Mouse (Mus musculus) left cerebral cortex, postnatal 4 days (tissue): ENCODE measurements around the gene Slc30a5. TPM values are rescaled to one million over a fixed set of nuclear protein-coding genes. Genes with fewer than 3 reads are reported as not detected.
A peak's percentile ranks its signal among the peaks of the same experiment; 100 is the strongest.
"Not testable (repeated sequence)": the region's sequence is repeated elsewhere in the genome, so short reads cannot be mapped to it uniquely, and the experiment has no call there.

Experiments
- DNase-seq: peaks from one replicate; pipeline ENCODE4 v3.0.0-alpha.2; 2022
- intact Hi-C: fragments of 180-260 bp; cut with DNase I; formaldehyde crosslinking; loops from one replicate; pipeline ENCODE4 v1.15.1; 2025
- total RNA-seq, 2 experiments: library from RNA; stranded (reverse); gene quantifications; 2 replicates each; pipeline ENCODE4 v1.2.3; 2021

Slc30a5 gene
- total RNA-seq, 2 experiments from 2014 or later, result 35.6 to 39.2 TPM

GRCm38 (mm10) chr13:100843016-100843725 is 9.9 kb upstream of the Slc30a5 start:
- DNase-seq, result peak; percentile 62
- intact Hi-C loops, result no loop called here

GRCm38 (mm10) chr13:100841741-100842140 is 8.5 kb upstream of the Slc30a5 start:
- intact Hi-C loops, result no loop called here
- no peak for DNase-seq

- no peak for DNase-seq
- intact Hi-C loops, result no loop called here
These were observed 1.6 kb upstream of the Slc30a5 start for GRCm38 (mm10) chr13:100834777-100835176.

GRCm38 (mm10) chr13:100833640-100834002 is 394 bp upstream of the Slc30a5 start:
- no peak for DNase-seq
- intact Hi-C loops, result no loop called here

GRCm38 (mm10) chr13:100832188-100832587 is 1.0 kb downstream of the Slc30a5 start:
- intact Hi-C loops, result no loop called here
- DNase-seq, result no peak

GRCm38 (mm10) chr13:100831123-100831522 is 2.1 kb downstream of the Slc30a5 start:
- intact Hi-C loops, result no loop called here
- DNase-seq, result no peak

- no peak for DNase-seq
- intact Hi-C loops, result loop anchor here (10.0 kb wide), 1 partner anchor 201 kb away; no protein-coding TSS in a partner anchor
These were observed 7.4 kb downstream of the Slc30a5 start for GRCm38 (mm10) chr13:100825627-100826410.

- DNase-seq, result no peak
- intact Hi-C loops, result loop anchor here (10.0 kb wide), 1 partner anchor 200 kb away; no protein-coding TSS in a partner anchor
These were observed 8.3 kb downstream of the Slc30a5 start for GRCm38 (mm10) chr13:100824916-100825315.

- no peak for DNase-seq
- intact Hi-C loops, result loop anchor here (10.0 kb wide), 1 partner anchor 200 kb away; no protein-coding TSS in a partner anchor
These were observed 8.9 kb downstream of the Slc30a5 start for GRCm38 (mm10) chr13:100824306-100824705.

- intact Hi-C loops, result loop anchor here (10.0 kb wide), 1 partner anchor 199 kb away; no protein-coding TSS in a partner anchor
- no peak for DNase-seq
These were observed 9.4 kb downstream of the Slc30a5 start for GRCm38 (mm10) chr13:100823863-100824262.

GRCm38 (mm10) chr13:100814451-100814850 is 18.8 kb downstream of the Slc30a5 start:
- intact Hi-C loops, result no loop called here

GRCm38 (mm10) chr13:100805776-100806175 is 27.5 kb downstream of the Slc30a5 start:
- intact Hi-C loops, result no loop called here
- DNase-seq, result no peak

More at GRCm38 (mm10) chr13:100814451-100814850, 18.8 kb downstream of the Slc30a5 start:
- DNase-seq, result no peak

GRCm38 (mm10) chr13:100797171-100797570 is 36.1 kb downstream of the Slc30a5 start:
- DNase-seq, result no peak
- intact Hi-C loops, result no loop called here

- DNase-seq, result no peak
- intact Hi-C loops, result no loop called here
These were observed 44.1 kb downstream of the Slc30a5 start for GRCm38 (mm10) chr13:100789083-100789482.

- intact Hi-C loops, DNase-seq: not testable (repeated sequence)
These were observed 45.2 kb downstream of the Slc30a5 start for GRCm38 (mm10) chr13:100788057-100788456.

GRCm38 (mm10) chr13:100787316-100788010 is 45.8 kb downstream of the Slc30a5 start:
- intact Hi-C loops, result no loop called here
- no peak for DNase-seq

- DNase-seq, result peak; percentile 97
- intact Hi-C loops, result no loop called here
These were observed 46.8 kb downstream of the Slc30a5 start, which contains the start of gene Ccnb1 for GRCm38 (mm10) chr13:100786414-100786867. TSS of gene Ccnb1 (minus strand) at chr13:100786570.

- intact Hi-C loops, result no loop called here
- DNase-seq, result no peak
These were observed 47.3 kb downstream of the Slc30a5 start for GRCm38 (mm10) chr13:100785806-100786413.

GRCm38 (mm10) chr13:100777491-100777890 is 55.7 kb downstream of the Slc30a5 start:
- intact Hi-C loops, result no loop called here
- DNase-seq, result no peak

GRCm38 (mm10) chr13:100776710-100777109 is 56.5 kb downstream of the Slc30a5 start:
- intact Hi-C loops, result no loop called here
- no peak for DNase-seq

GRCm38 (mm10) chr13:100776056-100776419 is 57.2 kb downstream of the Slc30a5 start:
- no peak for DNase-seq
- intact Hi-C loops, result no loop called here
